Mouse (Mus musculus) hindbrain, embryonic 14.5 days (tissue): Measurements from ENCODE around the gene Gm42791. TPM values are rescaled to one million over a fixed set of nuclear protein-coding genes. Genes with fewer than 3 reads are reported as not detected.

ENCODE experiments used
- ATAC-seq: fragments of 200-750 bp; cut with Nextera tagmentation; 2 replicates; pipeline ENCODE4 v1.8.0; 2017; ENCODE audit warnings: moderate number of reproducible peaks, mild to moderate bottlenecking, moderate TSS enrichment, moderate library complexity; ENCODE audit not compliant: low FRiP score
- DNase-seq: peaks from one replicate; pipeline ENCODE4 v3.0.0-alpha.2; 2015; ENCODE audit warnings: low spot score
- H3K27ac ChIP-seq: fragments of 300-500 bp; sonication (generic); 2 replicates; pipeline ENCODE4 v1.5.1; 2014; ENCODE audit warnings: mild to moderate bottlenecking, moderate library complexity
- H3K27me3 ChIP-seq: fragments of 300-500 bp; sonication (generic); 2 replicates; pipeline ENCODE4 v1.6.1; 2014; ENCODE audit warnings: mild to moderate bottlenecking, low read length, mixed read lengths; ENCODE audit not compliant: control insufficient read depth, insufficient read depth
- H3K36me3 ChIP-seq: fragments of 300-500 bp; sonication (generic); replicated peaks from 2 replicates; pipeline ENCODE4 v1.6.1; 2014; ENCODE audit not compliant: control insufficient read depth, insufficient read depth
- H3K4me1 ChIP-seq: fragments of 300-500 bp; sonication (generic); replicated peaks from 2 replicates; pipeline ENCODE4 v1.6.1; 2014; ENCODE audit warnings: antibody characterized with exemption, low read length, mixed read lengths; ENCODE audit not compliant: control insufficient read depth, insufficient read depth
- H3K4me2 ChIP-seq: fragments of 300-500 bp; sonication (generic); replicated peaks from 2 replicates; pipeline ENCODE4 v1.6.1; 2014; ENCODE audit warnings: mild to moderate bottlenecking, moderate library complexity
- H3K4me3 ChIP-seq: fragments of 300-500 bp; sonication (generic); replicated peaks from 2 replicates; pipeline ENCODE4 v1.5.1; 2014; ENCODE audit warnings: mild to moderate bottlenecking, low read length
- H3K9ac ChIP-seq: fragments of 300-500 bp; sonication (generic); 2 replicates; pipeline ENCODE4 v1.6.1; 2014
- H3K9me3 ChIP-seq: fragments of 300-500 bp; sonication (generic); 2 replicates; pipeline ENCODE4 v1.6.1; 2016; ENCODE audit warnings: low read length; ENCODE audit not compliant: control insufficient read depth
- WGBS: fragments of 180-500 bp; shearing (Covaris S2); extraction: QIAGEN DNeasy Blood & Tissue Kit; methylation state at CpG from one replicate; pipeline ENCODE4 v1.1.7; 2014; 5-methylcytosine and 5-hydroxymethylcytosine counted together
- polyA plus RNA-seq: library from polyadenylated mRNA; unstranded; fragments of >200 nt; fragmentation: Nextera tagmentation; extraction: Ambion mirVana; gene quantifications from 2 replicates; pipeline ENCODE4 v1.2.1, GENCODE M21; 2014

Gene Gm42791
- 0.33 and 2.6 TPM in 2 replicates for polyA plus RNA-seq

DNA sequence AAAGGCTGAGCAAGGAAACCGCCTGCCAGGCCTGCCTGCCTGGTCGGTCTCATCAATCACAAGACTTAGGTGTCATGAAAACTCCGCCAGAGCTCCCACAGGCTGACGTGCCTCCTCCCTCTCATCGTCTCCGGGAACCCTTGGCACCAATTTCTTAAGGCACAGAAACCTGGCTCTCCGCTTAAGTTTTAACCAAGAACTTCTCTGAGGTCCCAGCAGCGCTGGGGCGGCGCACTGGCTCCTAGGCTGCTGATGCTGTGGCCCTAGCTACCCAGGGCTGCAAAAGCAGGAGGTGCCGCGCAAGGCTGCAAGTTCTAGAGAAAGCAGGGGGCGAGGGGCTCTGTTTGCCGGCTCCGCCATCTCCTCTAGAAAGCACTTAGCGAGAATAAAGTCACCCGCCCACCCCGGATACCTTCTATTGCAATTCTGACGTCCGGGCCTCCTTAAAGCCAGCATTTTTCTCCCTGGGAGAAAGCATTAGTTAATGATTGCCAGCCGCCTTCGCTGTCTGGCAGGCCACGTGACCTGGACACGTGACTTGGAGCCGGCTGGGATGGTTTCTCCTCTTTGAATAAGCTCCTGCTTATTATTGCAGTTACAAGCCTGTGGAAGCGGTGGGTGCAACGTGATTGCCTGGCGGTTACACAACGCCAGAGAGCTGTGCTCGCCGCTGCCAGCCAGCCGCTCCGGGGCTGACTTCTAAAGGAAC is at the start of gene Gm42791:
TSS of gene Gm42791 (minus strand) at position 442 of the 709 bp plus-strand sequence.
- H3K9me3 ChIP-seq: no peaks in the 10 kb centered on the region
- peak within 1 kb of the TSS; percentile 66 for H3K4me2 ChIP-seq
- DNase-seq (peak; percentile 82), ATAC-seq (peak; percentile 87)
- no peaks in the 10 kb centered on the region for H3K27me3 ChIP-seq
- H3K4me1 ChIP-seq: no peaks in the 10 kb centered on the region; the same call in none of the 2 replicates
- H3K9ac ChIP-seq: peak within 1 kb of the TSS; percentile 63
- H3K36me3 ChIP-seq: no peaks in the 10 kb centered on the region
- peak within 1 kb of the TSS; percentile 40 for H3K4me3 ChIP-seq
- H3K27ac ChIP-seq: peak within 1 kb of the TSS; percentile 87
- under 1% methylated on average over 33 of the region's 33 CpGs for WGBS

DNA sequence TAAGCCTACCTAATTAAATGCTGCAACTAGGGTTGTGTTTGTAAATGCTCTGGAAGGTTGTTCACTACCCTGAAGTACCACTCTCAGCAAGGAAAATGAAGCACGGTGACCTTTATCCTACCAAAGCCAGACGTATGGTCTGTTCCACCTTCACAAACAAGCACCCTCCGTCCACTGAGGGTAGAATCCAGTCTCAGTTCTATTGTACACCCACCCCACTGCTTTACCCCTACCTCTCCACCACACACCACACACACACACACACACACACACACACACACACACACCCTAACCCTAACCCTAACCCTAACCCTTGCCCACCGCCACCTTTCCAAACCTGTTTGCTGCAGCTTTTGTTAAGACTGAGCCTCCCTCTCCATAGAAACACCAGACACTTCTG is 49.1 kb upstream of the Gm42791 start:
- H3K27ac ChIP-seq: no peak overlapping the region
- H3K4me2 ChIP-seq: no peak overlapping the region
- no peaks in the 10 kb centered on the region; the same call in 1 of the 2 replicates for H3K4me1 ChIP-seq
- no peak overlapping the region for H3K4me3 ChIP-seq
- ATAC-seq (no peak), DNase-seq (no peak)
- H3K9me3 ChIP-seq: no peaks in the 10 kb centered on the region
- H3K27me3 ChIP-seq: no peaks in the 10 kb centered on the region
- no peak overlapping the region for H3K9ac ChIP-seq
- H3K36me3 ChIP-seq: peaks cover 22% of the 10 kb centered on the region; the same call in 1 of the 2 replicates
- 80% methylated on average over 4 of the region's 4 CpGs for WGBS

DNA sequence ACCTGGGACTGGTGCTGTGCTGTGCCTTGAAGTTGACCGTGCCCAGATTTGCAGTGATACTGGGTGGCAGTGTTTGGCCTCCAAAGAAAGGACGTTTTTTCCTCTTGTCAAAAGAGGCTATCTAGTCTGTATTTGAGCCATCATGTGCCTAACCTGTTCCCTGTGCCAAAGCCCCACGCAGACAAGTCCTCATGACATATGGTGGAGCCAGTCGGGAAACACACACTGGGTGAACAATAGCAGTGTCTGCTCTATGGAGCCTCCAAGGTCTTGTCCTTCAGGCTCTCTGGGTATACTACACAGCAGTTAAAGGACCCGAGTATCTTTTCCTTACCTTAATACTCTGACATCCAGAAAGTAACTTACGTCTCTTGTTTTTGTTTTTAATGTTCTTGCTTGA is 48.3 kb upstream of the Gm42791 start:
- 80% methylated on average over 6 of the region's 6 CpGs for WGBS
- H3K4me3 ChIP-seq: no peak overlapping the region
- ATAC-seq: no peak

DNA sequence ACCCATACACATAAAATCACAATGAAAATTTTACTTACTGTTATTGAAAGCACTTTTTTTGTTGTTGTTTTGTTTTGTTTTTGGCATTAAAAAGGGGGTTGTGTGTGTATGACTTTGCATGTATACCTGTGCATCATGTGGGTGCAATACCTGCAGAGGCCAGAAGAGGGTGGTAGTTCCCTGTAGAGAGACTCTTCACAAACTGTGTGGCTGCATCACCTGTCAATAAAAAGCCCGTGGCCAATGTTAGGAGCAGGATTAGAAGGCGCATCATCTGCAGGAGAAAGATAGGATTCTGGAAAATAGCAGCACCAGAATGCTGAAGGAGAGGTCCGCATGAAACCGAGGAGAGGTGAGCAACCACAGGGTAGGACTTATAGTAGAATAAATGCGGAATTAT is 44.9 kb upstream of the Gm42791 start:
- Histone ChIP-seq H3K9ac (no peak overlapping the region), H3K36me3 (no peaks in the 10 kb centered on the region), H3K27ac (no peak overlapping the region), H3K27me3 (no peaks in the 10 kb centered on the region), H3K4me1 (no peaks in the 10 kb centered on the region), H3K9me3 (peaks cover 5% of the 10 kb centered on the region), H3K4me3 (no peak overlapping the region), H3K4me2 (no peak overlapping the region)
- 88% methylated on average over 5 of the region's 5 CpGs for WGBS
- DNase-seq: no peak
- no peak for ATAC-seq

More for the DNA sequence above, 48.3 kb upstream of the Gm42791 start:
- no peak overlapping the region for H3K9ac ChIP-seq
- no peak overlapping the region for H3K4me2 ChIP-seq
- DNase-seq: no peak
- no peak overlapping the region for H3K27ac ChIP-seq
- H3K27me3 ChIP-seq: no peaks in the 10 kb centered on the region
- peaks cover 18% of the 10 kb centered on the region; the same call in 1 of the 2 replicates for H3K36me3 ChIP-seq
- H3K4me1 ChIP-seq: no peaks in the 10 kb centered on the region
- no peaks in the 10 kb centered on the region for H3K9me3 ChIP-seq

DNA sequence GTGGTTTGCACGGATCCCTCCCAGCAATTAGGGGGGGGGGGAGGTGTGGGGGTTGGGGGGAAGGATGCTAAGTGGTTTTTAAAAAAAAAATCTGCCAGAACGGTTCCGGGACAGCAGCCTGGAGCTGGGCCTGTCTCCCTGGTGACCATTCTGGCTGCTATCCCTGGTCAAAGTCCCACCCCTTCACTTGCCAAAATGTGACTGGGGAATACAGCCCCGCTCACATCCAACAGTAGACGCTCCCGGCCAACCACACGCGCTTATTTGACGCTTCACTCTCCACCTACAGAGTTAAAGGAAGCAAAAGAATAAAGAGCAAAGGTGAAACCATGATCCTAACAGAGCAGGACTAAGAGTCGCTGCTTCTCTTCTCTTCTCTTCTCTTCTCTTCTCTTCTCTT is 42.8 kb upstream of the Gm42791 start:
- H3K9me3 ChIP-seq: peaks cover 5% of the 10 kb centered on the region
- DNase-seq: no peak
- ATAC-seq: no peak
- H3K27me3 ChIP-seq: no peaks in the 10 kb centered on the region
- no peak overlapping the region for H3K4me2 ChIP-seq
- H3K27ac ChIP-seq: no peak overlapping the region
- no peaks in the 10 kb centered on the region for H3K4me1 ChIP-seq
- H3K9ac ChIP-seq: no peak overlapping the region
- WGBS: 19% methylated on average over 10 of the region's 10 CpGs
- no peak overlapping the region for H3K4me3 ChIP-seq
- no peaks in the 10 kb centered on the region for H3K36me3 ChIP-seq

DNA sequence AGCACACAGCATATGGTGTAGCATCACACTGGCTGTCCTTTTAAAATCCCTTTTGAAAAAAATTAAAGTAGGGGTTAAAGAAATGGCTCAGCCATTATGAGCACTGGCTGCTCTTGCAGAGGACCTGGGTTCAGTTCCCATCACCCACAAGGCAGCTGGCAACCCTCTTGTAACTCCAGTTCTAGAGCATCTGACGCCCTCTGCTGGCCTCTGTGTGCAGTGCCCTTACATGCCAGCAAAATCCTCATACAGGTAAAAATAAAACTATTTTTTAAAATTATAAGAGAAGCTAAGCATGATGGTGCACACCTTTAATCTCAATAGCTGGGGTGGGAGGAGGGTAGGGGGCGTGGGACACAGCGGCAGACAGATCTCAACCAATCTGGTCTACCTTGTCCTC is 42.0 kb upstream of the Gm42791 start:
- 96% methylated on average over 3 of the region's 3 CpGs for whole genome bisulfite sequencing
- Histone ChIP-seq H3K27me3 (no peaks in the 10 kb centered on the region), H3K36me3 (no peaks in the 10 kb centered on the region), H3K27ac (no peak overlapping the region), H3K4me2 (no peak overlapping the region), H3K9me3 (peaks cover 5% of the 10 kb centered on the region), H3K4me1 (no peaks in the 10 kb centered on the region), H3K4me3 (no peak overlapping the region), H3K9ac (no peak overlapping the region)
- no peak for DNase-seq
- no peak for ATAC-seq

DNA sequence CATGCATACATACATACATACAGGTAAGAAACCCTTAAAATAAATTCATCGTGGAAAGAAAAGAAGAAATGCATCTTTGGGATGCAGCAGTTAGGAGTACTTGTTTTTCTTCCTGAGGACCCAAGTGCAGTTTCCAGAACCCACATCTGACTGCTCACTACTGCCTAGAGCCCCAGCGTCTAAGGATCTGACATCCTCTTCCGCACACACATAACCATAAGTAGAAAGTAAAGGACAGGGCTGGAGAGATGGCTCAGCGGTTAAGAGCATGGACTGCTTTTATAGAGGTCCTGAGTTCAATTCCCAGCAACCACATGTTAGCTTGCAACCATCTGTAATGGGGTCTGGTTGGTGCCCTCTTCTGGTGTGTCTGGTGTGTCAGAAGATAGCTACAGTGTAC is 37.5 kb upstream of the Gm42791 start:
- Histone ChIP-seq H3K9ac (no peak overlapping the region), H3K27ac (no peak overlapping the region), H3K27me3 (no peaks in the 10 kb centered on the region), H3K4me1 (peaks cover 9% of the 10 kb centered on the region; the same call in 1 of the 2 replicates), H3K36me3 (no peaks in the 10 kb centered on the region), H3K9me3 (peaks cover 5% of the 10 kb centered on the region), H3K4me3 (no peak overlapping the region), H3K4me2 (no peak overlapping the region)
- 98% methylated on average over 4 of the region's 4 CpGs for WGBS
- ATAC-seq (no peak), DNase-seq (no peak)

DNA sequence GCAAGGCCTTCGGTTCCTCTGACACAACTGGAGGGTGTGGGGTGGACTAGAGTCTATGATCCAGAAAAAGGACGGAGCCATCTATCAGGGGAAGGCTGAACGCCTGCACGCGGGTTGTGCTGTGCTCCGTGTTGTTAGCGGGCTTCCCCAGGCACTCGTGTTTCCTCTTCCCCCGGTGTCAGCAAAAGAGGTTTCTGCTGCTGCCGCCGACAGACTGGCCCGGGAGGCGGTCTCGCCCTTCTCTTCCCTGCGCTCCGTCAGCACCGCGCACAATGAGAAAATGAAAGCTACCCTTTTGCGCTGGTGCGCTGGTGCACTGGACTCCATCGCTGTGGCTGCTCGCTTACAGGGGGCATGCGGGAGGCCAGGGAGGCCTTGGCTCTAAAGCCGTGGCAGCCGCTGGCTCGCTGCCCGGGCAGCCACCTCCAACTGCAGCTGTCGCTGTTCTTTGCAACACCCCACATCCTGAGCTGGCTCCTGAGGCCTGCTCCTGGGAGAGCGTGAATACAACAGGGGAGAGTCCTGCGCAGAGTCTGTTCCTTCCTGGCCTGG is 36.3 kb upstream of the Gm42791 start:
- ATAC-seq (peak; percentile 77), DNase-seq (peak; percentile 74)
- peak overlapping the region; percentile 67 for H3K9ac ChIP-seq
- H3K4me3 ChIP-seq: peak overlapping the region; percentile 24
- H3K27me3 ChIP-seq: no peaks in the 10 kb centered on the region
- peaks cover 9% of the 10 kb centered on the region; the same call in 1 of the 2 replicates for H3K4me1 ChIP-seq
- peak overlapping the region; percentile 81 for H3K27ac ChIP-seq
- no peaks in the 10 kb centered on the region for H3K9me3 ChIP-seq
- no peaks in the 10 kb centered on the region for H3K36me3 ChIP-seq
- 1% methylated on average over 30 of the region's 30 CpGs for WGBS
- H3K4me2 ChIP-seq: peak overlapping the region; percentile 51

DNA sequence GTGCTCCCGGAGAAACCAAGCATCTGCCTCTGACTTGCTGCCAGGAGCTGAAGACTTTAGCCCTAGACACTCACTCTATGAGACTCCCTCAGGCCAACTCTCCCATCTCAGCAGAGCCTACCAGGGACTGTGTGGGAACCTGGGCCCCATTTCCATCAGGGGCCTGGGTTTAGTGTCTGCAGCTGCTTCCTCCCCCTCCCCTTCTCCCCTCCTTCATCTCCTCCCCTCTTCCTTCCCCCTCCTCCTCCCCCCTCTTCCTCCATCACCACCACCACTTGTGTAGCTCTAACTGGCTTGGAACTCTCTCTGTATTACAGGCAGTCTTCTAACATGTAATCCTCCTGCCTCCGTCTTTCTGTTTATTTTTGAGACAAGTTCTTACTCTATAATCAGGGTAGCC is 35.2 kb upstream of the Gm42791 start:
- Histone ChIP-seq H3K27me3 (no peaks in the 10 kb centered on the region), H3K4me3 (no peak overlapping the region), H3K4me2 (no peak overlapping the region), H3K4me1 (peaks cover 9% of the 10 kb centered on the region; the same call in 1 of the 2 replicates), H3K27ac (no peak overlapping the region), H3K36me3 (no peaks in the 10 kb centered on the region), H3K9me3 (no peaks in the 10 kb centered on the region), H3K9ac (no peak overlapping the region)
- DNase-seq (no peak), ATAC-seq (no peak)
- 78% methylated on average over 2 of the region's 2 CpGs for WGBS
